Mouse (Mus musculus): ENCODE results near the gene 2310007B03Rik. TPM values are rescaled to one million over a fixed set of nuclear protein-coding genes. Genes with fewer than 3 reads are reported as not detected.
A peak's percentile ranks its signal among the peaks of the same experiment; 100 is the strongest.
"Not testable (repeated sequence)": the region's sequence is repeated elsewhere in the genome, so short reads cannot be mapped to it uniquely, and the experiment has no call there.

Gene 2310007B03Rik
- 0.13 and 0.27 TPM in 2 replicates for polyA plus RNA-seq (2016; fragmentation: Nextera tagmentation; extraction: Ambion mirVana)

GRCm38 (mm10) chr1:93160501-93161133 lies at the start of gene 2310007B03Rik:
2310007B03Rik (minus strand) TSS chr1:93160948.
- Histone ChIP-seq H3K9ac (no peak within 1 kb of the TSS), H3K9me3 (no peaks in the 10 kb centered on the region), H3K4me1 (no peaks in the 10 kb centered on the region), H3K27me3 (no peaks in the 10 kb centered on the region), H3K36me3 (replicated peaks) (no peaks in the 10 kb centered on the region), H3K4me3 (replicated peaks) (no peak within 1 kb of the TSS), H3K27ac (no peak within 1 kb of the TSS), H3K4me2 (no peak within 1 kb of the TSS)
- ATAC-seq (ENCODE audit: low FRiP score), result no peak
- 81% methylated on average over 8 of the region's 8 CpGs for WGBS

GRCm38 (mm10) chr1:93210213-93210641 lies 49.5 kb upstream of the 2310007B03Rik start:
- Histone ChIP-seq H3K4me1 (peaks cover 29% of the 10 kb centered on the region), H3K27me3 (no peaks in the 10 kb centered on the region), H3K9ac (no peak overlapping the region), H3K4me3 (replicated peaks) (no peak overlapping the region), H3K9me3 (no peaks in the 10 kb centered on the region), H3K36me3 (replicated peaks) (no peaks in the 10 kb centered on the region), H3K27ac (peak overlapping the region; percentile 27), H3K4me2 (no peak overlapping the region)
- 62% methylated on average over 9 of the region's 9 CpGs for WGBS
- peak; percentile 63 for ATAC-seq (ENCODE audit: low FRiP score)

- 94% methylated on average over 4 of the region's 4 CpGs for WGBS
Observed at GRCm38 (mm10) chr1:93207536-93208064, 46.9 kb upstream of the 2310007B03Rik start.

GRCm38 (mm10) chr1:93206277-93206970 lies 45.7 kb upstream of the 2310007B03Rik start:
- 59% methylated on average over 12 of the region's 12 CpGs for WGBS
- H3K4me2 ChIP-seq, result no peak overlapping the region
- H3K27me3 ChIP-seq, result no peaks in the 10 kb centered on the region
- no peaks in the 10 kb centered on the region for H3K36me3 ChIP-seq (replicated peaks)
- no peak for ATAC-seq (ENCODE audit: low FRiP score)
- no peak overlapping the region for H3K4me3 ChIP-seq (replicated peaks)
- H3K27ac ChIP-seq, result no peak overlapping the region
- H3K4me1 ChIP-seq, result peaks cover 13% of the 10 kb centered on the region
- no peaks in the 10 kb centered on the region for H3K9me3 ChIP-seq
- H3K9ac ChIP-seq, result no peak overlapping the region

More at GRCm38 (mm10) chr1:93207536-93208064, 46.9 kb upstream of the 2310007B03Rik start:
- Histone ChIP-seq H3K4me3 (replicated peaks) (no peak overlapping the region), H3K9me3 (no peaks in the 10 kb centered on the region), H3K36me3 (replicated peaks) (no peaks in the 10 kb centered on the region), H3K27ac (no peak overlapping the region), H3K4me2 (no peak overlapping the region), H3K4me1 (peaks cover 19% of the 10 kb centered on the region), H3K27me3 (no peaks in the 10 kb centered on the region), H3K9ac (no peak overlapping the region)
- ATAC-seq (ENCODE audit: low FRiP score), result no peak

- Histone ChIP-seq H3K27ac (no peak overlapping the region), H3K9me3 (no peaks in the 10 kb centered on the region), H3K4me1 (no peaks in the 10 kb centered on the region), H3K9ac (no peak overlapping the region), H3K36me3 (replicated peaks) (no peaks in the 10 kb centered on the region), H3K4me2 (no peak overlapping the region), H3K4me3 (replicated peaks) (no peak overlapping the region), H3K27me3 (no peaks in the 10 kb centered on the region)
- WGBS, result 85% methylated on average over 3 of the region's 3 CpGs
- no peak for ATAC-seq (ENCODE audit: low FRiP score)
Observed at GRCm38 (mm10) chr1:93197916-93198315, 37.2 kb upstream of the 2310007B03Rik start.

- not testable (repeated sequence) for H3K27ac ChIP-seq; H3K9ac ChIP-seq; H3K4me3 ChIP-seq (replicated peaks); H3K36me3 ChIP-seq (replicated peaks); H3K27me3 ChIP-seq; H3K4me1 ChIP-seq; ATAC-seq (ENCODE audit: low FRiP score); H3K9me3 ChIP-seq; H3K4me2 ChIP-seq
- WGBS, result 96% methylated on average over 2 of the region's 2 CpGs
Observed at GRCm38 (mm10) chr1:93197454-93197853, 36.7 kb upstream of the 2310007B03Rik start.

GRCm38 (mm10) chr1:93194961-93195360 lies 34.2 kb upstream of the 2310007B03Rik start:
- 81% methylated on average over 3 of the region's 3 CpGs for WGBS
- Histone ChIP-seq H3K9ac (no peak overlapping the region), H3K4me3 (replicated peaks) (no peak overlapping the region), H3K4me1 (peaks cover 7% of the 10 kb centered on the region), H3K9me3 (no peaks in the 10 kb centered on the region), H3K36me3 (replicated peaks) (no peaks in the 10 kb centered on the region), H3K4me2 (no peak overlapping the region), H3K27ac (no peak overlapping the region), H3K27me3 (peaks cover 14% of the 10 kb centered on the region)
- ATAC-seq (ENCODE audit: low FRiP score), result no peak

GRCm38 (mm10) chr1:93190726-93191305 lies 30.1 kb upstream of the 2310007B03Rik start:
- Histone ChIP-seq H3K27ac (no peak overlapping the region), H3K9me3 (no peaks in the 10 kb centered on the region), H3K36me3 (replicated peaks) (no peaks in the 10 kb centered on the region), H3K9ac (no peak overlapping the region), H3K4me2 (no peak overlapping the region), H3K27me3 (peaks cover 31% of the 10 kb centered on the region), H3K4me1 (peaks cover 7% of the 10 kb centered on the region), H3K4me3 (replicated peaks) (no peak overlapping the region)
- ATAC-seq (ENCODE audit: low FRiP score), result no peak
- 6% methylated on average over 12 of the region's 17 CpGs for WGBS

GRCm38 (mm10) chr1:93184071-93184828 lies 23.5 kb upstream of the 2310007B03Rik start:
- H3K9ac ChIP-seq, result no peak overlapping the region
- no peaks in the 10 kb centered on the region for H3K36me3 ChIP-seq (replicated peaks)
- ATAC-seq (ENCODE audit: low FRiP score), result no peak
- H3K27ac ChIP-seq, result no peak overlapping the region
- no peaks in the 10 kb centered on the region for H3K9me3 ChIP-seq
- H3K27me3 ChIP-seq, result 0 out of 2 replicates have a peak, but pooled peaks cover 10% of the 10 kb centered on the region
- no peaks in the 10 kb centered on the region for H3K4me1 ChIP-seq
- H3K4me2 ChIP-seq, result no peak overlapping the region
- H3K4me3 ChIP-seq (replicated peaks), result no peak overlapping the region
- 76% methylated on average over 14 of the region's 14 CpGs for WGBS

- Histone ChIP-seq H3K4me1 (no peaks in the 10 kb centered on the region), H3K9me3 (no peaks in the 10 kb centered on the region), H3K27ac (no peak overlapping the region), H3K36me3 (replicated peaks) (no peaks in the 10 kb centered on the region), H3K4me2 (no peak overlapping the region), H3K27me3 (0 out of 2 replicates have a peak, but pooled peaks cover 13% of the 10 kb centered on the region), H3K9ac (no peak overlapping the region), H3K4me3 (replicated peaks) (no peak overlapping the region)
- ATAC-seq (ENCODE audit: low FRiP score), result no peak
- 90% methylated on average over 7 of the region's 7 CpGs for WGBS
Observed at GRCm38 (mm10) chr1:93182281-93182680, 21.5 kb upstream of the 2310007B03Rik start.

GRCm38 (mm10) chr1:93176525-93177332 lies 16.0 kb upstream of the 2310007B03Rik start:
- no peak overlapping the region for H3K27ac ChIP-seq
- peaks cover 15% of the 10 kb centered on the region for H3K4me1 ChIP-seq
- no peaks in the 10 kb centered on the region for H3K9me3 ChIP-seq
- peak overlapping the region; percentile 54 for H3K9ac ChIP-seq
- ATAC-seq (ENCODE audit: low FRiP score), result peak; percentile 72
- 2% methylated on average over 44 of the region's 44 CpGs for WGBS
- H3K4me3 ChIP-seq (replicated peaks), result peak overlapping the region; percentile 45
- peak overlapping the region; percentile 90 for H3K4me2 ChIP-seq
- no peaks in the 10 kb centered on the region for H3K36me3 ChIP-seq (replicated peaks)
- H3K27me3 ChIP-seq, result peaks cover 17% of the 10 kb centered on the region

Data from forebrain, embryonic 12.5 days (tissue).